Mouse (Mus musculus) E14TG2a.4 (cell line): ENCODE data around the gene Sh3bgrl3.

Experiments used
- H3K27me3 ChIP-seq: 2 replicates; pipeline ENCODE4 v1.6.1; 2014; ENCODE audit warnings: low read length, control low read depth; ENCODE audit not compliant: insufficient read depth
- H3K36me3 ChIP-seq: 2 replicates; pipeline ENCODE4 v1.6.1; 2014; ENCODE audit warnings: low read length, control low read depth; ENCODE audit not compliant: insufficient read depth
- H3K4me1 ChIP-seq: replicated peaks from 2 replicates; pipeline ENCODE4 v1.6.1; 2014; ENCODE audit warnings: low read depth, low read length, control low read depth
- H3K4me3 ChIP-seq: replicated peaks from 2 replicates; pipeline ENCODE4 v1.5.1; 2014; ENCODE audit warnings: mild to moderate bottlenecking, low read length
- H3K9me3 ChIP-seq: 2 replicates; pipeline ENCODE4 v1.6.1; 2014; ENCODE audit warnings: low read length, control low read depth
- CTCF ChIP-seq: conservative IDR thresholded peaks from 2 replicates; pipeline ENCODE4 v1.5.1; 2014; ENCODE audit warnings: low read length
- NANOG ChIP-seq: IDR thresholded peaks from 2 replicates; pipeline ENCODE4 v1.6.1; 2014; ENCODE audit warnings: borderline replicate concordance, low read length, mixed read lengths
- POU5F1 ChIP-seq: IDR thresholded peaks from 2 replicates; pipeline ENCODE4 v1.6.1; 2014; ENCODE audit warnings: low read length, borderline replicate concordance

Gene Sh3bgrl3

DNA sequence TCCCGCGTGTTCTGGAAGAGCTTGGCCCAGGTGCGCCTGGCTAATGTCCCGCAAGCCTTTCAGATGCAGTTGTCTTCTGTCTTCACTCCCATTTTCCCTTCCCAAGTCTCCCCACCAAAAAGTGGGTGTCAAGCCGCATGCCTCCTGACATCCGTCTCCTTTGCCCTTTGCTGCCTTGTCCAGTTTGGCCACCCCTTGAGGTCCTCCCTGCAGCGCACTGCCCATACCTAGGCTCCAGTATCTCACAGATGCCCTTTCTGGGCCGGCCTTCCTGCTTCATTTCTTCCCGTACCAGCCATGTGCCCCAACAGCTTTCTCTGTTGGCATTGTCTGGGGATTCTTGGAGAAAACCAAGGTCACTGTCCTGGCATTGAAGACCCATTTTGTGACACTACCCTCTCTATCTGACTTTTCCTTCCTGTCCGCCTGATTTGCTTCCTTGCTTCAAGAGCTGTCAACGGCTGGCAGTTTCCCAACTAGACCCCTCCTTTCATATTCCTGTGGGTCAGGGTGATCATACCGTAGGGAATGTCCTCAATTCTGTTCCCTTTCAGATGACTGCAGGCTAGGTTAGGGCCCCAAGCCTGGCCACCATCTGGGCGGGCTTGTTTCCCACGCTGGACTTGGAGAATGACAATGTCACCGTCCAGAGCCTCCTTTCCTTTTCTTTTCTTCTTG lies 3.1 kb downstream of the Sh3bgrl3 start:
- TF ChIP-seq POU5F1 (no peak), CTCF (no peak), NANOG (no peak)
- Histone ChIP-seq H3K4me3 (peak overlapping the region; percentile 91), H3K9me3 (no peaks in the 10 kb centered on the region), H3K36me3 (peaks cover 51% of the 10 kb centered on the region), H3K4me1 (peaks cover 94% of the 10 kb centered on the region), H3K27me3 (no peaks in the 10 kb centered on the region)

DNA sequence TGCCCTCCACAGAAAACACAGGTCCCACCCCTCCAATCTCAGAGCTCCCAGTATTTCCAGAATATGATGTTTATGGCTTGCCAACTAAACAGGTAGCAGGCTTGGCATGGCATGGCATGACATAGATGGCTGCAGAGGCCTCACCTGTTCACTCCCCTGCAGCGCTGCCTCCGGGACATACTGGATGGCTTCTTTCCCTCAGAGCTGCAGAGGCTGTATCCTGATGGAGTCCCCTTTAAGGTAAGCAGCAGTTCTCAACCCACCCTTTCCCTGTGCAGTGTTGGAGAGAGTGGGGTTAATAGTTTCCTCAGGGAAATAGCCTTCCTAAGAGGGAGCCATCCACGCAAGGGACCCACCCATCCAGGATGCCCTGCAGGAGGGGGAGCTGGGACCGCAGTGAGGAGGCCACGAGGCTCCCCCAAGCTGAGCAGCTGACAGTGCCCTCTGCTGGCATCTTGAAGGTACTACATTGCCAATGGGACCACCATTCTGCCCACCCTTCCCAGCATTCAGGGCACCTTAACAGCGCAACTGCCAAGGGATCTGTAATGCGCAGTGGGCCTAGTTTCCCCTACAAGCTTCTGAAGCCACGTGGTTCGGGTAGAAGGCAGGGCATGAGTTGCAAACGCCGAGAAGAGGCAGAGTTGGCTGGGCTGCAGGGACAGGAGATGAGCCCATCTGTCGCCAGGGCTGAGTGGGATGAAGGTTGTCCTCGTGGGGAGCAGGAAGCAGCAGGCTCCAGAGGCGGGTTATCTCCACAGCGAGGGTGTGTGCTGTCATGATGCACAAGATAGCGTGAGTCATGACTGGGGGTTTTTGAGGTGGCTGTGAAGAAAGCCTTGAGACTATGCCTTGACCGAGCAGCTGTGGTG lies 4.7 kb downstream of the Sh3bgrl3 start:
- Histone ChIP-seq H3K9me3 (no peaks in the 10 kb centered on the region), H3K4me1 (peaks cover 93% of the 10 kb centered on the region), H3K27me3 (no peaks in the 10 kb centered on the region), H3K36me3 (peaks cover 38% of the 10 kb centered on the region), H3K4me3 (peak overlapping the region; percentile 45)
- TF ChIP-seq POU5F1 (no peak), NANOG (no peak), CTCF (peak; percentile 98)

DNA sequence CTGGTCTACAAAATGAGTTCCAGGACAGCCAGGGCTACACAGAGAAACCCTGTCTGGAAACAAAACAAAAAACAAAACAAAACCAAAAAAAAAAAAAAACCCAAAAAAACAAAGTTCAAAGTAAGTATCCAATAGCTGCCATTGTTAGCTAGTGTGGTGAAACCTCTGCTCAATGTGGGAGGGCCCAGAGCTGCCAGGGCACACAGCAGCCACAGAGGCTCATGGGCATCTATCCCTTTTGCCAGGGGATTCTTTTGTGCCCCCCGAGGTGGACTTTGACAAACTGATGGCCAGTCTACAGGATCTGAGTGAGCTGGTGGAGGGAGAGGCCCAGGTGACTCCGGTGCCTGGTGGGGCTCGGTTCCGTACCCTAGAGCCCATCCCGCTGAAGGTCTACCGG lies 5.4 kb downstream of the Sh3bgrl3 start:
- no peaks in the 10 kb centered on the region for H3K27me3 ChIP-seq
- no peaks in the 10 kb centered on the region for H3K9me3 ChIP-seq
- H3K4me1 ChIP-seq, result peaks cover 99% of the 10 kb centered on the region
- TF ChIP-seq NANOG, result no peak
- no peak for TF ChIP-seq POU5F1
- TF ChIP-seq CTCF, result no peak
- peaks cover 38% of the 10 kb centered on the region for H3K36me3 ChIP-seq
- H3K4me3 ChIP-seq, result peak overlapping the region; percentile 45

DNA sequence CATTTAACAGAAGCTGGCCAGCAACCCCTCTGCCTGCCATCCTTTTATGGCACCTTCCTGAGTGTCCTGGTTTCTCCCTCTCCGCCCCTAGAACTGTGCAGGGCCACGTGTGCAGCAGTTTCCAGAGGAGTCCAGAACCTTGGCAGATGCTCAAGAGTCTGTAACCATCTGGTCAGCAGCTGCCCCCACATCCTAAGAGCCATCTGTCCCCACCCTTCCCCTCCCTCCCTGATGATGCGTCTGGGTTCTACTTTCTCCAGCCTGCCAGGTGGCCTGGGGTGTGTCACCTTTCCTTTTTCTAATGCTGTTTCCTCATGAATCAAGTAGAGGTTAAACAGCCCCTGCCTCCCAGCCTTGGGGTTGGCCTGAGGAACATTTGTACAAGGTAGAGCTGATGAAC lies 6.3 kb downstream of the Sh3bgrl3 start:
- no peaks in the 10 kb centered on the region for H3K27me3 ChIP-seq
- H3K9me3 ChIP-seq, result no peaks in the 10 kb centered on the region
- no peak for TF ChIP-seq POU5F1
- TF ChIP-seq CTCF, result no peak
- no peak for TF ChIP-seq NANOG
- peak overlapping the region; percentile 50 for H3K4me3 ChIP-seq
- peaks cover 32% of the 10 kb centered on the region for H3K36me3 ChIP-seq
- H3K4me1 ChIP-seq, result peaks cover 99% of the 10 kb centered on the region

DNA sequence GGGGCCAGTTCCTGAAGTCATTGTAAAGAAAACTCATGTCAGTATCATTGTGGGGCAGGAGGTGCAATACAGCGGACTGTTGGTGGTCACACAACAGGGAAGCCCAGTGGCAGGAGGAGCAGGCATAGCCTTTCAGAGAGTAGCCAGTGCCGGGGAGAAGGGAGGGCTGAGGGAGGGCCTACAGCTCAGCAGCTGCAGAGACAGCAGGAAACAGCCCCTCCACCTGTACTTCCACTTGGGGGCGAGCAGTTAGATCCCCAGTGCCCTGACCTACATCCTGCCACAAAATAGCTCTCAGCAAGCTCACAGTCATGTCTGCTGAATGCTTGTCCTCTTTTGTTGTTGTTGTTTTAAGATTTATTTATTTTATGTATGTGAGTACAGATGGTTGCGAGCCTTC lies 7.0 kb downstream of the Sh3bgrl3 start:
- Histone ChIP-seq H3K4me3 (peak overlapping the region; percentile 81; the same call in 1 of the 2 replicates), H3K36me3 (peaks cover 25% of the 10 kb centered on the region), H3K4me1 (peaks cover 98% of the 10 kb centered on the region), H3K27me3 (no peaks in the 10 kb centered on the region), H3K9me3 (no peaks in the 10 kb centered on the region)
- no peak for TF ChIP-seq NANOG
- no peak for TF ChIP-seq CTCF
- TF ChIP-seq POU5F1, result no peak

DNA sequence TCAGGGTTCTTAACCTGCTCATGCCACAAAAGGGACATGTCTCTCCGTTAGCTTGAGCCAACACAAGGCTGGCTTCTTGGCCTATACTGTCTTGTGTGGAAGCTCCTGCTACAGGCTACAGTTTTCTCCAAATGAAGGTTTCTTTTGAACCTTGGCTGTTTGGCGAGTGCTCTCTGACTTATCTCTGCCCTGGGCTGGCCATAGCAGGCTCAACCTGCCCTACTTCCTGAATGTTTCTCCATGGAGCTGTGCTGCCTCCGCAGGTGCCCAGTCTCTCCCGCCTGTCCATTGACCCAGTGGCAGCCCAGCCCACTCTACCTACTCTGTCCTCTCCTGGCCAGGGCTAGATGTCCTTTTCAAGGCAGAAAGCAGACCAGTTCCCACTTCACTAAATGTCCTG lies 7.7 kb downstream of the Sh3bgrl3 start:
- Histone ChIP-seq H3K27me3 (no peaks in the 10 kb centered on the region), H3K36me3 (peaks cover 19% of the 10 kb centered on the region), H3K4me1 (peaks cover 98% of the 10 kb centered on the region), H3K9me3 (no peaks in the 10 kb centered on the region), H3K4me3 (peak overlapping the region; percentile 81; the same call in 1 of the 2 replicates)
- no peak for TF ChIP-seq NANOG
- TF ChIP-seq CTCF, result no peak
- TF ChIP-seq POU5F1, result no peak

DNA sequence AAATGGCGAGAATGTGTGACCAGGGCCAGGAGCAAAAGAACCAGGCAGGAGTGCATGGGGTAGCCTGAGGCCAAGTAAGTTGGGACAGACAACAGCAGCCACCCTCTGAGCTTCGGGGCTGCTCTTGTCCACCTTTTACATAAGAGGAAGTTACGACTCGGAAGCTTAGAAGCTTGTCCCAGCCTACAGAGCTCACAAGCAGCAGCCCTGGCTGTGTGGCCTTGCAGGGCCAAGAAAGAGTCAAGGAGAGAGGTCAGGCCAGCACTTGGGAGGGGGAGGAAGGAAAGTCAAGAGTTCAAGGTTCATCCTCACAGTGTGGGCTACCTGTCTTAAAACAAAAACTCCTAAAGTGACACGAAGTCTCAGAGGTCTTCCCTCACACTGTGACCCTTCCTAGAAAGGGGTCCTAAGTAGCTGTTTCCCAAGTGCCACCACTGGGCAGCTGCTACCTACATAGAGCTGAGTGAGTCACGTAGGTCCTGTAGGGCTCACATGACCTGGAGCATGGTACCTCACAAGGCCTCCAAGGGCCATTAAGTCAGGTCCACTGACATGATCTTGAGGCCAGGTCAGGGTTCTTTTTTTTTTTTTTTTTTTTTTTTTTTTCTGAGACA lies 8.3 kb downstream of the Sh3bgrl3 start:
- TF ChIP-seq NANOG, result no peak
- H3K4me1 ChIP-seq, result peaks cover 98% of the 10 kb centered on the region
- H3K4me3 ChIP-seq, result peak overlapping the region; percentile 81
- H3K27me3 ChIP-seq, result no peaks in the 10 kb centered on the region
- no peaks in the 10 kb centered on the region for H3K9me3 ChIP-seq
- peaks cover 12% of the 10 kb centered on the region for H3K36me3 ChIP-seq

DNA sequence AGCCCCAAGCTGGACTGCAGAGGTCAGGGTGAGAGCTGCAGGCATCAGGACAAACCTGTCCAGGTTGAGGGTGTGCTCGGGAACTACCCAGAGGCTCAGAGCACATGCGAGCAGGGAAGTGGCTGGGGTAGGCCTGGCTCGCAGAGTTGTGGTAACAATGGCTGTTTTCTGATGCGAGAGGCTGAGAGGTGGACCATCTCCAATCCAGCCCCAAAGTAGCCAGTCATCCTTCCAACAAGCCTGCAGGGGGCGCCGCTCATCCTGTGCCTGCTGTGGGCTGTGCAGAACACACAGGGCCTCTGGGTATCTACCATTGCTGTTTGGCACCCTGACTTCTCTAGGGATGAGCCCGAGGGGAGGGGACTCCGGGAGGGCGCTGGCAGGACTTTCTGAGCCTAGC lies 8.9 kb downstream of the Sh3bgrl3 start:
- Histone ChIP-seq H3K4me3 (peak overlapping the region; percentile 81), H3K36me3 (peaks cover 6% of the 10 kb centered on the region), H3K9me3 (no peaks in the 10 kb centered on the region), H3K27me3 (no peaks in the 10 kb centered on the region), H3K4me1 (peaks cover 98% of the 10 kb centered on the region)
- no peak for TF ChIP-seq NANOG
- no peak for TF ChIP-seq POU5F1
- TF ChIP-seq CTCF, result peak; percentile 51
